Mouse (Mus musculus): ENCODE results near the gene 1190005I06Rik.

Gene 1190005I06Rik

GRCm38 (mm10) chr8:120618110-120618509 lies 29.3 kb downstream of the 1190005I06Rik start:
- DNase-seq: peak; percentile 77 to 83

GRCm38 (mm10) chr8:120616663-120617626 lies 30.5 kb downstream of the 1190005I06Rik start:
- DNase-seq: no peak

GRCm38 (mm10) chr8:120614491-120614890 lies 32.9 kb downstream of the 1190005I06Rik start:
- DNase-seq: no peak

GRCm38 (mm10) chr8:120610824-120611223 lies 36.6 kb downstream of the 1190005I06Rik start:
- no peak for DNase-seq

GRCm38 (mm10) chr8:120607885-120608284 lies 39.5 kb downstream of the 1190005I06Rik start:
- peak; percentile 82 to 88 for DNase-seq

- DNase-seq: no peak
Measured at GRCm38 (mm10) chr8:120607460-120607859, 40.0 kb downstream of the 1190005I06Rik start.

GRCm38 (mm10) chr8:120602672-120603071 lies 44.8 kb downstream of the 1190005I06Rik start:
- DNase-seq: no peak

- peak; percentile 86 to 91 for DNase-seq
Measured at GRCm38 (mm10) chr8:120599504-120599903, 47.9 kb downstream of the 1190005I06Rik start.

- DNase-seq: peak; percentile 64 to 80
Measured at GRCm38 (mm10) chr8:120598579-120598978, 48.9 kb downstream of the 1190005I06Rik start.

- DNase-seq: peak; percentile 77 to 85
Measured at GRCm38 (mm10) chr8:120595963-120596362, 51.5 kb downstream of the 1190005I06Rik start.

GRCm38 (mm10) chr8:120594571-120594970 lies 52.9 kb downstream of the 1190005I06Rik start:
- DNase-seq: no peak

- DNase-seq: peak; percentile 65 to 76
Measured at GRCm38 (mm10) chr8:120591587-120592292, 55.7 kb downstream of the 1190005I06Rik start.

- peak; percentile 35 to 68 for DNase-seq
Measured at GRCm38 (mm10) chr8:120589921-120590320, 57.5 kb downstream of the 1190005I06Rik start.

- peak; percentile 98 to 99 for DNase-seq
Measured at GRCm38 (mm10) chr8:120588908-120589771, 58.3 kb downstream of the 1190005I06Rik start, which contains the start of gene Gins2. Gins2 (minus strand) TSS chr8:120589304.

- DNase-seq: no peak
Measured at GRCm38 (mm10) chr8:120585521-120585920, 61.9 kb downstream of the 1190005I06Rik start.

- peak; percentile 53 to 59 for DNase-seq
Measured at GRCm38 (mm10) chr8:120581811-120582210, 65.6 kb downstream of the 1190005I06Rik start.

- DNase-seq: peak in 1 of 2 experiments; percentile 34
Measured at GRCm38 (mm10) chr8:120581329-120581728, 66.1 kb downstream of the 1190005I06Rik start.

- no peak for DNase-seq
Measured at GRCm38 (mm10) chr8:120580336-120581000, 67.0 kb downstream of the 1190005I06Rik start.

- peak; percentile 66 to 70 for DNase-seq
Measured at GRCm38 (mm10) chr8:120577821-120578220, 69.6 kb downstream of the 1190005I06Rik start.

GRCm38 (mm10) chr8:120575801-120576200 lies 71.6 kb downstream of the 1190005I06Rik start:
- DNase-seq: no peak

GRCm38 (mm10) chr8:120574941-120575340 lies 72.5 kb downstream of the 1190005I06Rik start:
- DNase-seq: peak in 1 of 2 experiments; percentile 29

- DNase-seq: peak; percentile 50 to 52
Measured at GRCm38 (mm10) chr8:120573866-120574265, 73.6 kb downstream of the 1190005I06Rik start.
